Mouse (Mus musculus) liver, embryonic 12.5 days (tissue): Measurements from ENCODE around the gene Tom1l1. TPM values are rescaled to one million over a fixed set of nuclear protein-coding genes. Genes with fewer than 3 reads are reported as not detected.

Source experiments
- ATAC-seq: fragments of 200-750 bp; cut with Nextera tagmentation; 2 replicates; pipeline ENCODE4 v1.8.0; 2017; ENCODE audit warnings: moderate number of reproducible peaks, mild to moderate bottlenecking, moderate library complexity
- H3K27ac ChIP-seq: fragments of 300-500 bp; sonication (generic); 2 replicates; pipeline ENCODE4 v1.5.1; 2016; ENCODE audit warnings: mild to moderate bottlenecking
- H3K27me3 ChIP-seq: fragments of 300-500 bp; sonication (generic); replicated peaks from 2 replicates; pipeline ENCODE4 v1.6.1; 2016; ENCODE audit warnings: mild to moderate bottlenecking, moderate library complexity
- H3K36me3 ChIP-seq: fragments of 300-500 bp; sonication (generic); 2 replicates; pipeline ENCODE4 v1.6.1; 2016; ENCODE audit warnings: mild to moderate bottlenecking, moderate library complexity
- H3K4me1 ChIP-seq: fragments of 300-500 bp; sonication (generic); 2 replicates; pipeline ENCODE4 v1.6.1; 2016
- H3K4me2 ChIP-seq: fragments of 300-500 bp; sonication (generic); 2 replicates; pipeline ENCODE4 v1.6.1; 2016; ENCODE audit warnings: mild to moderate bottlenecking, moderate library complexity
- H3K4me3 ChIP-seq: fragments of 300-500 bp; sonication (generic); 2 replicates; pipeline ENCODE4 v1.5.1; 2016; ENCODE audit warnings: mild to moderate bottlenecking, moderate library complexity
- H3K9ac ChIP-seq: fragments of 300-500 bp; sonication (generic); 2 replicates; pipeline ENCODE4 v1.6.1; 2016; ENCODE audit warnings: mild to moderate bottlenecking, moderate library complexity
- H3K9me3 ChIP-seq: fragments of 300-500 bp; sonication (generic); replicated peaks from 2 replicates; pipeline ENCODE4 v1.6.1; 2016; ENCODE audit warnings: mild to moderate bottlenecking, moderate library complexity
- WGBS: fragments of 180-500 bp; shearing (Covaris S2); methylation state at CpG from one replicate; pipeline ENCODE4 v1.1.7; 2016; ENCODE audit not compliant: insufficient replicate concordance; 5-methylcytosine and 5-hydroxymethylcytosine counted together
- polyA plus RNA-seq: library from polyadenylated mRNA; unstranded; fragments of >200 nt; fragmentation: Nextera tagmentation; extraction: Ambion mirVana; gene quantifications from 2 replicates; pipeline ENCODE4 v1.2.1, GENCODE M21; 2016

Gene Tom1l1
- polyA plus RNA-seq, 1 experiment from 2014 or later, result 60.4 TPM

DNA sequence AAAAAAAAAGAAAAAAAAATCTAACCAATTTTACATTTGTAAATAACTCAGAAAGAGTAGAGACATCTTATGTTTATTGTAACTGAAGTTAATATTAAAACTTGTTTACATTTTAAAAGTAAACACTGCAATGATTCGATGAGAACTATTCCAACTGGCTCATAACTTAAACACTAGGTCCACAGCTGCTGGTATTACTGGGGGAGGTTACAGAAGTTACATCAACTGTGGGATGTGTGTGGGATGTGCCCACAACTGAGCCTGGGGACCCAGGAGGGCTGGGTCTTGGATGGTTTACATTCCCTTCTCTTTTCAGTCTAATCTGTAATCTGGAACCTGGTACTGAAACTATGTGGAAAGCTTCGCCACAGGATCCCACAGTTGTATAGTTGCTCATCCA is 85.1 kb downstream of the Tom1l1 start:
- Histone ChIP-seq H3K4me3 (no peak overlapping the region), H3K9me3 (no peaks in the 10 kb centered on the region), H3K4me1 (no peaks in the 10 kb centered on the region), H3K27me3 (no peaks in the 10 kb centered on the region), H3K27ac (no peak overlapping the region), H3K9ac (no peak overlapping the region), H3K36me3 (peaks cover 45% of the 10 kb centered on the region), H3K4me2 (no peak overlapping the region)
- ATAC-seq, result no peak
- WGBS, result 85% methylated on average over 2 of the region's 2 CpGs

- no peak overlapping the region for H3K4me3 ChIP-seq
- H3K9ac ChIP-seq, result no peak overlapping the region
- 100% methylated on average over 1 of the region's 1 CpGs for WGBS
- H3K27me3 ChIP-seq, result no peaks in the 10 kb centered on the region
- peaks cover 33% of the 10 kb centered on the region for H3K36me3 ChIP-seq
- H3K9me3 ChIP-seq, result no peaks in the 10 kb centered on the region
- no peak overlapping the region for H3K4me2 ChIP-seq
- no peak overlapping the region for H3K27ac ChIP-seq
- H3K4me1 ChIP-seq, result no peaks in the 10 kb centered on the region
- ATAC-seq, result no peak
These were observed 92.3 kb downstream of the Tom1l1 start for GRCm38 (mm10) chr11:90595826-90596225.

Other genes with a start within 250 kb of the Tom1l1 start
- 11.2 and 12.9 TPM in 2 replicates for gene Stxbp4, start 50.3 kb downstream of the Tom1l1 start, polyA plus RNA-seq
- gene Cox11, start 50.2 kb downstream of the Tom1l1 start, polyA plus RNA-seq, result 38.2 and 40.5 TPM in 2 replicates